Mouse (Mus musculus): ENCODE measurements around the gene Tspan18.

The Tspan18 gene

DNA sequence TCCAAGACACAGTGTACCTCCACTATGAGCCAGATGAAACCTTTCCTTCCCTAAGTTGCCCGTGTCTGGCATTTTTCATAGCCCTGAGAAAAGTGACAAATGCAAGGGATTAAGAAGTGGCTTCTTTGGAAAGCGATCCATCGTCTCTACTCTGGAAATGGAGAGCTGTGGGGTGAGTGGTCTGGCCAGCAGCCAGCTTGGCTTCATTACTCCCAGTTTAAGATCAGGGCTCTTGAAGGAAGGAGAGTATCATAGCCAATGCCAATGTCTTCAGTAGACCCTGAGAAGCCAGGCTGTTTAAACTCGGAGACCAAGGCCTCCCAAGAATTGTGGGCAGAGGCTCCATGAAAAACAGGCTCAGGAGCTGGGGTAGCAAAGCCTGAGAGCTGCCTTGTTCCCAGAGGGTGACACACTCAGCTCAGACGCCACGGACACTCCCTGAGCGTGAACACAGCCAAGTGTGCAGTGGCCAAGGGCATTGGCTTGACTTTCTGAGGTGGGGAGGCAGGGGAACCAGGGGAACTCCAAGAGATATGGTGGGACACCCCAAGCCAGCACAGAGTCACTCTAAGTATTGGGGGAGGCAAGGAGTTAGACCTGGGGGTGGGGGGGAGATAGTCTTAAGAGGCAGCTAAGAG lies 115.8 kb downstream of the Tspan18 start:
- in situ Hi-C loops (cut with MboI, MseI): no loop called here

DNA sequence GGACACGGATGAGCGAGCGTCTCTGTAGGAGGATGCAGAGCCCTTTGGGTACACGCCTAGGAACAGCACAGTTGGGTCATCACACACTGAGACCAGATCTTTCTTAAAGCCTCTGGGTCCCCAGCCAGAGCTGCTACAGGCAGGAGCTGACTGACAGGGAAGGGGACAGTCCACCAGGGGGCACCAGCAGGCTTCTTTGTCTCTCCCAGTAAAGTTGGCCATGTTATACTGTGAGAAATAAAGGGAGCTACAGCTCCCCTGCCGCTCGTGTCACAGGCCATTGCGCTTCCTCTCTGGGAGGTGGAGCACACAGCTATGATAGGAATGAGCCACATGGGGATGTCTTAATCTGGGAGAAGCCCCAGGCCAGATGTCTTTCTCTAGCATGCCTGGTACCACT lies 117.3 kb downstream of the Tspan18 start:
- in situ Hi-C loops (cut with MboI, MseI): no loop called here

GRCm38 (mm10) chr2:93215790-93216189 lies 118.5 kb downstream of the Tspan18 start:
- in situ Hi-C loops (cut with MboI, MseI): no loop called here

DNA sequence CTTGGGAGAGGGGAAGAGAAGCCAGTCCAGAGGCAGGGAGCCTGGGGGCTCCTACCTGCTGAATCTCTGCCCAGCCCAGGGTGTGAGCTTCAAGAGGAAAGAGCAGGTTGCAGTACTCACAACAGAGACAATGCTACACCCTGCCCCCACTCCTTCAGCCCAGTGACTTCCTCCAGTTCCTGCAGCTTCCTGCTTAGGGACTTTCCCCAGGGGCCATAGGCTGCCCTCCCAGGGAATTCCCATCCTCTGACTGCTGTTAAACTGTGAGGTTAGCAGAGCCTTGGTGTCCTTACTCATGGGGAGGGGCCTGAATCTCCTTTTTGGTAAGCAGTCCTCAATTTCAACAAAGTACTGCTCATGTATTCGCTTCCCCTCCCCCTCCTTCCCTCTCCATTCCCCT lies 120.1 kb downstream of the Tspan18 start:
- in situ Hi-C loops (cut with MboI, MseI): loop anchor here (5.0 kb wide), 2 partner anchors 198 to 263 kb away; no protein-coding TSS in a partner anchor

DNA sequence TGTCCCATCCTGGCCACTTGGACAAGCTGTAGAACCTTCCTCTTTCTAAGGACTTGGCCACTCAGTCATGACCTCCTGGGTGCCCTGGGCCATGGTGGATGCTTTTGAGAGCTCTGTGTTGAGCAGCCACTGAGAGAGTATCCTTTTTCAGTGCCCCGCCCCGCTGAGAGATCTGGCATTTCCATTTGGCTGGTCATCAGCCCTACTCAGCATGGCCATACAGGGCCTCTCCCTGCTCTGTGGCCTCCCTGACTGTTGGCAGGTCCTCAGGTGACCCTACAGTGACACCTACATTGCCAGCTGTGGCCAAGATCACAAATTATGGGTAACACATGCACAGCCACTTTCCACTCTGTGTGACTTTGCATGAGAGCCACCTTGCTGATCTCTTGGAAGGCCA lies 121.4 kb downstream of the Tspan18 start:
- in situ Hi-C loops (cut with MboI, MseI): loop anchor here (5.0 kb wide), 2 partner anchors 199 to 264 kb away; no protein-coding TSS in a partner anchor

DNA sequence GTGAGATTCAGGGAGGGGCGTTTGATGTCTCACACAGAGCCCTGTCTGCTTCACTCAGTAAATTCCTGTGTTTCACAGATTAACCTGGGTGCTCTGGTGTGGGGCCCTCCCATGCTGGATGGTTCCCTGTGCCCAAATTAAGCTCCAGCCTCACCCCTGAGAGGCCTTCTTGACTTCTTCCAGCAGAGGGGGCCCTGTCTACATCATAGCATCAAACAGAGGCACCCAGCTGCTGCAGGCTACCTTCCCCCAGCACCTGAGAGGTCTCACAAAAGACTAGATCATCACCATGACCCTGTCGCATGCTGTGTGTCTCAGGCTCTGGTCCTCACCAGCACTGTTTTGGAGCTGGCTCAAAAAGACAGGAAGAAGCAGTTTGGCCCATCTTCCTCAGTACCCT lies 121.9 kb downstream of the Tspan18 start:
- in situ Hi-C loops (cut with MboI, MseI): loop anchor here (5.0 kb wide), 2 partner anchors 200 to 265 kb away; no protein-coding TSS in a partner anchor

DNA sequence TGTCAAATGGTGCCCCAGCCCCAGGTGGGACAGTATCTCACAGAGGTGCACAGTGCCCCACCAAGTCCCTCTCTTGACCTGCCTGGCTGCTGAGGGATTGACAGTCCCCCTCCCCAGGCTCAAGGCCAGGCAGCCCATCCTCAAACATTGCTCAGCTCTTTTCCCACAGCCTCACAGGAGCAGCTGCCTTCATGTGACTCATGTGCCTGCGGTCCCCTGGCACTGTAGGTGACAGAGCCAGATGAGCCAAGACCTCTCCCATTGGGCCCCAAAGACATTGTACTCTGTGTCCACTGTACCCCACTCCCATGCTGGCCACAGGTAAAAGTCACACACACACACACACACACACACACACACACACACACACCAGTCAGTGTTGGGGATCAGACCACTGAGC lies 128.2 kb downstream of the Tspan18 start:
- in situ Hi-C loops (cut with MboI, MseI): no loop called here

- in situ Hi-C loops (cut with MboI, MseI): no loop called here
Measured at GRCm38 (mm10) chr2:93204571-93204970, 129.7 kb downstream of the Tspan18 start.

GRCm38 (mm10) chr2:93203682-93204081 lies 130.6 kb downstream of the Tspan18 start:
- in situ Hi-C loops (cut with MboI, MseI): no loop called here

- in situ Hi-C loops (cut with MboI, MseI): no loop called here
Measured at GRCm38 (mm10) chr2:93202782-93203181, 131.5 kb downstream of the Tspan18 start.

DNA sequence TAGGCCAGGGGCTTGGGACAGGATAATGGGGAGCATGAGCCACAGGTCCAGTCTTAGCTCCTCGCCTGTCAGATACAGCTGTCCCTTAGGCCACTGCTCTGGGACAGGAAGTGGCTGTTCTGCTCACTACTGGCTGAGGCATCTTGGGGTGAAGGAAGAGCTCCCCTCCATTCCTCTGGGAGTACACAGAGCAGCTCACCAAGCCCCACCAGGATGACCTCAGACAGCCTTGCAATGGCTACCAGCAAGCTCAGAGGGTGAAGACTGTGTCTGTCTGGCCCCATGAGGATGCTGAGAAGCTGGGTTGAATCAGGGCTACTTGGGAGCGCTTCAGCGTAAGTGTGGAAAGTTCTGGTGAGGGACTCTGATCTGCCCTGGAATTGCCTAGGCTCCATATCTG lies 132.3 kb downstream of the Tspan18 start:
- in situ Hi-C loops (cut with MboI, MseI): no loop called here

GRCm38 (mm10) chr2:93200681-93201340 lies 133.5 kb downstream of the Tspan18 start:
- in situ Hi-C loops (cut with MboI, MseI): no loop called here

DNA sequence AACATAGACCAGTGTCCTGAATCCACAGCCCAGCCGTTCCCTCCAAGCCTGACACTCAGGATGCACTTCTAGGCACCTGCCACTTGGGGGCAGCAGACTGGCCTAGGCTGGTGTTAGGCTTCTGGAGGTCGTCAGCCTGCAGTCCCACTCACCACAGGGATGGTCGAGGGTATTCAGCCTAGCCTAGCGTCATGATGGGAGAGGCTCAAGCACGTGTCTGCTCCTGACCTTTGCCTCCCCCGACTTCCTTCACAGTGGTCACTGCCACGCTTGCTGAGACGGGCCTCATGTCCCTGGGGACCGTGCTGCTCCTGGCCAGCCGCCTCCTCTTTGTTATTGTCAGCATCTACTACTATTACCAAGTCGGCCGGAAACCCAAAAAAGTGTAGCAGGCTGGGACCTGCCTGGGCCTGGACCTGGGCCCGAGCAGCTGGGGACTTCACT lies 134.8 kb downstream of the Tspan18 start:
- in situ Hi-C loops (cut with MboI, MseI): loop anchor here (10.0 kb wide), 1 partner anchor 1615 kb away; no protein-coding TSS in a partner anchor

DNA sequence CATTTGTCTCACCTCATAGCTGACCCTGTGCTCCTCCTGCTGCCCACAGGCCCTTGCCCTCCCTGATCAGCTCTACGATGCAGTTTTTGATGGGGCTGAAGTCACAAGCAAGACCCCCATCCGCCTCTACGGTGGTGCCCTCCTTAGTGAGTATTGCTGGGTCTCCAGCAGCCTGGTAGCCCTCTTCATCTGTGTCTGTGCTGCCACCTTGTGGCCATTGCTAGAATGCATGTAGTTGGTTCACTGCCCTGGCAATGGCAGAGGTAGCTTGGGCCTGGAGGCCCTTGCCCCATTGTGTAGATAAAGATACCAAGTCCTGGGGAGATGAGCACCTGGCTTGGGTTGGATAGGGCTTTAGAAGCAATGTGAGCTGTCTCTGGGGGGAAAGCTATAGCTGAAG lies 135.5 kb downstream of the Tspan18 start:
- in situ Hi-C loops (cut with MboI, MseI): loop anchor here (10.0 kb wide), 1 partner anchor 1614 kb away; no protein-coding TSS in a partner anchor

GRCm38 (mm10) chr2:93193806-93194205 lies 140.5 kb downstream of the Tspan18 start:
- in situ Hi-C loops (cut with MboI, MseI): loop anchor here (10.0 kb wide), 1 partner anchor 1609 kb away; no protein-coding TSS in a partner anchor

- in situ Hi-C loops (cut with MboI, MseI): loop anchor here (10.0 kb wide), 1 partner anchor 1608 kb away; no protein-coding TSS in a partner anchor
Measured at GRCm38 (mm10) chr2:93192671-93193080, 141.6 kb downstream of the Tspan18 start.

GRCm38 (mm10) chr2:93192182-93192560 lies 142.1 kb downstream of the Tspan18 start:
- in situ Hi-C loops (cut with MboI, MseI): loop anchor here (10.0 kb wide), 1 partner anchor 1607 kb away; no protein-coding TSS in a partner anchor

GRCm38 (mm10) chr2:93191488-93192181 lies 142.7 kb downstream of the Tspan18 start:
- in situ Hi-C loops (cut with MboI, MseI): loop anchor here (10.0 kb wide), 1 partner anchor 1607 kb away; no protein-coding TSS in a partner anchor

DNA sequence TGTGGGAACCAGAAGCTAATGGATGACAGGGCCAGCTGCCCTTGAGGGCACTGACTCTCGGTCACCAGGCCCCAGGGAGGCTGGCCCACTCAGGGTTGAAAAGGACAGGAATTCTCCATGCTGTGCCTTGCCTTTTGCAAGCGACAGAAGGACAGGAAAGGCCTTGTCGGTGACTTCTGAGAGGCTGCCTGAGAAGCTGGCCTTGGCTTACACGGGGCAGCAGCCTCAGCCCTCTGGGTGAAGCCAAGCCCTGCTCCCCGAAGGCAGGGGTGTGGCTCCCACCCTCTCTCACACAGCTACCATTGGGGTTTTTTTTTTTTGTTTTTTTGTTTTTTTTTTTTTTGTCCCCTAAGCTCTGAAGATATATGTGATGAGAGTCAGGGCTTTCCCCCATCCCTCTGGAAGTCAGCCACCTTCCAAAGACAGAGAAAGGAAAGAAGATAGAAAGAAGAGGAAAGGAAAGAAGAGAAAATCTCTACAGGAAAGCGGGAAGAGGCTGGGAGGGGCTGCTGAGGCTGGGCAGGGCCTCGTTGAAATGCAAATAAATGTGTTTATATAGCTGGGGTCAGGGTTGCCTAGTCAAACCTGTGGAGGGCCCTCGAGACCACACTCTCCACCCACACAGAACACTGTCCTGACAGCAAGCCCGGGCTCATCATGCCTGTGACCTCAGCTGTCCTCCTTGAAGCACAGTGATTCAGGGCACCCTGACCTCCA lies 143.4 kb downstream of the Tspan18 start:
- in situ Hi-C loops (cut with MboI, MseI): loop anchor here (10.0 kb wide), 1 partner anchor 1606 kb away; no protein-coding TSS in a partner anchor

- in situ Hi-C loops (cut with MboI, MseI): no loop called here
Measured at GRCm38 (mm10) chr2:93188761-93189458, 145.4 kb downstream of the Tspan18 start.

Measured in T-helper 1 cell (primary cell).